Mouse (Mus musculus): ENCODE results near the gene Tmprss13. TPM values are rescaled to one million over a fixed set of nuclear protein-coding genes. Genes with fewer than 3 reads are reported as not detected.

Tmprss13 gene
- polyA plus RNA-seq (2015; fragmentation: Illumina TruSeq; extraction: RNeasy Lipid Tissue Mini Kit (QIAGEN cat#74804); ENCODE audit: insufficient read depth, low replicate concordance): 0.66 TPM

DNA sequence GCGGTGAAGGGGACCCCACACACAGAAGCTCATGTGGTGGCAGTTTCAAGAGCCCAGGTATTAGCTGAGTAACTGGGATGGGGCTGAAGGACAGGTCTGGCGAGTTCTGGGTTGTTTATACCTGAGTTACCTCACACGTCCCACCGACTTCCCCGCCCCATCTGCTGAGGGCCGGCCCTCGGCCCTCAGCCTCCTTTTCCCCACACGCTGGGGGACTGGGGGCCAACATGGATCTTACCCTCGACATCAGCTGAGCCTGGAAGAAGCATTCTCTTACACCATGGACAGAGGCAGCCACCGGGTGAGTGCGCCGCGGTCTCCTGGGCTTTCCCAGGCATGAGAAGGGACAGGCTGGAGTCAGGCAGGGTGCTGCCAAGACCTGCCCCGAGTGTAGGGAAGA, at the start of gene Tmprss13:
TSS of gene Tmprss13 (plus strand) at position 246 of the 400 bp plus-strand sequence.

DNA sequence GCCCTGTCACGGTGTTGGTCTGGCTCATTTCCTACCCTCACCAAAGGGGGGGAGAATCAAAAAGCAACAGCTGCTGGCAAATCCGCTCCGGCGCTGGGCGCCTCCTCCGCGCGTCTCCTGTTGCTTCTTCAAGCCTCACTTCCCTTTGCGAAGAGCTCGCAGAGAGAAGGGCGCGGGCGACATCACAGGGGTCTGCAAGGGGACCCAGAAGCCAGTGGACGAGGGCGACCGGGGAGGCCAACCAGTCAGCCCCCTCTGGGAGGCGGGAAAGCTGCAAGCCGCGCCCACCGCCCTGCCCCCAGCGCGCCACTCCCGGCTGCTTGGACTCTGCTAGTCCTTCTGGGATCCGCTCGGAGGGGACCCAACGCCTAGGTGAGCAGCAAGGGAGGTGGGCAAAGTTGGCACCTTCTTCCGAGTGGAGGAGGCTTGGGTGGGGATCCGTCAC, 51.2 kb downstream of the Tmprss13 start, which contains the start of gene Fxyd6:
TSS of gene Fxyd6 (plus strand) at position 69 of the 445 bp plus-strand sequence.

Other genes starting within 250 kb of the Tmprss13 start
- 34.5 TPM for gene Jaml, start 239.9 kb upstream of the Tmprss13 start, polyA plus RNA-seq (2015; fragmentation: Illumina TruSeq; extraction: RNeasy Lipid Tissue Mini Kit (QIAGEN cat#74804); ENCODE audit: insufficient read depth, low replicate concordance)
- gene Scn2b, start 201.3 kb upstream of the Tmprss13 start, polyA plus RNA-seq (2015; fragmentation: Illumina TruSeq; extraction: RNeasy Lipid Tissue Mini Kit (QIAGEN cat#74804); ENCODE audit: insufficient read depth, low replicate concordance): 4.2 TPM
- 1.5 TPM for gene Scn4b, start 180.7 kb upstream of the Tmprss13 start, polyA plus RNA-seq (2015; fragmentation: Illumina TruSeq; extraction: RNeasy Lipid Tissue Mini Kit (QIAGEN cat#74804); ENCODE audit: insufficient read depth, low replicate concordance)
- 0.50 TPM for gene BC049352, start 137.1 kb upstream of the Tmprss13 start, polyA plus RNA-seq (2015; fragmentation: Illumina TruSeq; extraction: RNeasy Lipid Tissue Mini Kit (QIAGEN cat#74804); ENCODE audit: insufficient read depth, low replicate concordance)
- 0.72 TPM for gene Tmprss4, start 115.0 kb upstream of the Tmprss13 start, polyA plus RNA-seq (2015; fragmentation: Illumina TruSeq; extraction: RNeasy Lipid Tissue Mini Kit (QIAGEN cat#74804); ENCODE audit: insufficient read depth, low replicate concordance)
- 130 TPM for gene Il10ra, start 50.0 kb upstream of the Tmprss13 start, polyA plus RNA-seq (2015; fragmentation: Illumina TruSeq; extraction: RNeasy Lipid Tissue Mini Kit (QIAGEN cat#74804); ENCODE audit: insufficient read depth, low replicate concordance)
- gene Fxyd6, start 51.1 kb downstream of the Tmprss13 start, polyA plus RNA-seq (2015; fragmentation: Illumina TruSeq; extraction: RNeasy Lipid Tissue Mini Kit (QIAGEN cat#74804); ENCODE audit: insufficient read depth, low replicate concordance): 6.4 TPM
- 2.7 TPM for gene Fxyd2, start 80.6 kb downstream of the Tmprss13 start, polyA plus RNA-seq (2015; fragmentation: Illumina TruSeq; extraction: RNeasy Lipid Tissue Mini Kit (QIAGEN cat#74804); ENCODE audit: insufficient read depth, low replicate concordance)
- gene Dscaml1, start 107.5 kb downstream of the Tmprss13 start, polyA plus RNA-seq (2015; fragmentation: Illumina TruSeq; extraction: RNeasy Lipid Tissue Mini Kit (QIAGEN cat#74804); ENCODE audit: insufficient read depth, low replicate concordance): 0.22 TPM